17 mouse cellular contexts compared by ENCODE assay signal in the genomic region with DNA sequence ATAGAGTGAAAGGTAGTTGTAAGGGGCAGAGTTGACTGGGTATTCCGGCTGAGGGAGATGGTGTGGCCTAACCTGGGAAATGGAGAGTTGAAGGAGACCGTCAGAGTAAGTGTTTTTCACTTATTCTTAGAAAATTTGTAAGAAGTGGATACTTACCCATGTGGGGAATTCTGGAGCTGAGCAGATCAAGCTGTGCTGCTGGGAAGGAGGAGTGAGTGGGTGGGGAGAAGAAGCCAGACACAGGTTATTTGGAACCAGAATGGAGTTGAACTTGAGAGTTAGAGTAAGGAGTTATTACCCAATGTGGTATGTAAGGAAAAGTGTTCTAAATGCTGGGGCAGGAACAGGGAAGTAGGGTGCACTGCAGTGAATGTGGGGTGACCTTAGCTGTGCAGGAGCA.
DNase-seq lines count a peak whose midpoint lies in the region; ATAC-seq lines count a peak whose summit lies in the region.
"Had no signal": no experiment of that assay in that cellular context is flagged by ENCODE, and none has a peak within 500 bp of the region (broad histone marks: within the 10 kb centered on the region; RNA-seq: fewer than 3 reads in every experiment).

No protein-coding gene starts in this region.

- no peak for DNase-seq in frontal cortex, postnatal 14 days (ENCODE audit: low spot score in 2 of 2)
- DNase-seq in brain, adult 2 months (ENCODE audit: low read depth, low spot score): peak; percentile 58
- no peak for DNase-seq in urinary bladder, postnatal 10 days (ENCODE audit: low spot score)
- DNase-seq: adrenal gland, adult 2 months; adrenal gland, adult 8-10 months; adrenal gland, postnatal 10 days; adrenal gland, postnatal 14 days; adrenal gland, postnatal 25 days; adrenal gland, postnatal 36 days; B cell, adult 2 months; cerebellum, adult 11 months; cerebellum, adult 11-12 months; cerebellum, adult 18-20 months; cerebellum, adult 2 months had no signal

- ATAC-seq in frontal cortex, adult (ENCODE audit: low TSS enrichment): peak; percentile 94
- ATAC-seq: activated CD4-positive, CD25-positive, alpha-beta regulatory T cell, adult 4 months; CD4-positive, CD25-positive, alpha-beta regulatory T cell, adult 4 months had no signal
